Mouse (Mus musculus): ENCODE results near the gene Dock8. TPM values are rescaled to one million over a fixed set of nuclear protein-coding genes. Genes with fewer than 3 reads are reported as not detected.

Dock8 gene
- polyA plus RNA-seq, 1 experiment, result 0.72 TPM

DNA sequence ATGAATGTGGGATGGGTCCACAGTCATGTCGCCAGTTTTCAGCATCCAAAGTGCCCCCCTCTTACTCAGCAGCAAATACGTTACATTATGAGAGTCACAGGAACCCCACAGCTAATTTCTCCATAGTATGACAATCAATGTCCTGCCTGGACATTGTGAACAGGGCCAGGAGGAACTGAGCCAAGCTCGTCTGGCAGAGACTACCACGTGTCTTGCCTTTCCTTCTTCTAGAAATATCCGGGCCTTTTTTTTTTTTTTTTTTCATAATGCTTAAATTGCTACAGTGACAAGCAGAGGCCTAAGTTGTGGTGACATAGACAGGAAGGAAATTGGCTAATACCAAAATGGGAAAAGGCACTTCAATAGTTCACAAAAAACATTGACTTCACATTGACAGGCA lies 10.5 kb upstream of the Dock8 start:
- no peaks in the 10 kb centered on the region for H3K4me1 ChIP-seq (ENCODE audit: control insufficient read depth, insufficient read depth, low read length)
- no peaks in the 10 kb centered on the region for H3K27me3 ChIP-seq (ENCODE audit: control insufficient read depth, insufficient read depth, low read length)
- DNase-seq, result no peak
- TF ChIP-seq POLR2A (IDR thresholded peaks at IDR 0.05; ENCODE audit: borderline replicate concordance, insufficient read depth, low read length) (no peak), CTCF (IDR thresholded peaks at IDR 0.05; ENCODE audit: borderline replicate concordance, insufficient read depth, low read depth, low read length) (no peak)
- no peak overlapping the region for H3K27ac ChIP-seq (ENCODE audit: insufficient read depth, low read length)
- H3K4me3 ChIP-seq (replicated peaks; ENCODE audit: insufficient read depth, low read depth, low read length), result no peak overlapping the region
- WGBS, result 13% methylated on average over 5 of the region's 5 CpGs

GRCm38 (mm10) chr19:24990138-24990822 lies 9.1 kb upstream of the Dock8 start:
- DNase-seq, result no peak
- Histone ChIP-seq H3K4me1 (ENCODE audit: control insufficient read depth, insufficient read depth, low read length) (no peaks in the 10 kb centered on the region), H3K4me3 (replicated peaks; ENCODE audit: insufficient read depth, low read depth, low read length) (no peak overlapping the region), H3K27ac (ENCODE audit: insufficient read depth, low read length) (no peak overlapping the region), H3K27me3 (ENCODE audit: control insufficient read depth, insufficient read depth, low read length) (no peaks in the 10 kb centered on the region)
- WGBS, result 81% methylated on average over 7 of the region's 7 CpGs
- TF ChIP-seq CTCF (IDR thresholded peaks at IDR 0.05; ENCODE audit: borderline replicate concordance, insufficient read depth, low read depth, low read length), result no peak
- TF ChIP-seq POLR2A (IDR thresholded peaks at IDR 0.05; ENCODE audit: borderline replicate concordance, insufficient read depth, low read length), result no peak

DNA sequence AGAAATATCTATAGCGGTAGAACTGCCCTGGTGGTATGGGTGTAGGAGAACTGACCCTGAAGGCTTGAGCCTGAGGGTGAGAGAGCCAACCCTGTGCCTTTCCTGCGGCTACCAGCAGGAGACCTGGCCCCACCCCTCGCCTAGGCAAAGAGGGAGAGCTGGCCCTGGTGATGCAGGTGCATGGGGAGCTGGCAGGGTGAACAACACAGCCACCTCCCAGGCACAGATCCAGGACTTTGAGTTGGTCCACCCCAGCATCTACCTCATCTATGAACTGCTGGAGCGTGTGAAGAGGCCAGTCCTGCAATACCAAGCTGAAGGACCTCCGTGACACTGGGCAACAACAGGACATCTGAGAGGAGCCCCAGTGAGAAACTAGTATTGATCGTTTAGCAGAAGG lies 5.8 kb upstream of the Dock8 start:
- no peaks in the 10 kb centered on the region for H3K4me1 ChIP-seq (ENCODE audit: control insufficient read depth, insufficient read depth, low read length)
- no peak for TF ChIP-seq POLR2A (IDR thresholded peaks at IDR 0.05; ENCODE audit: borderline replicate concordance, insufficient read depth, low read length)
- TF ChIP-seq CTCF (IDR thresholded peaks at IDR 0.05; ENCODE audit: borderline replicate concordance, insufficient read depth, low read depth, low read length), result no peak
- no peak overlapping the region for H3K4me3 ChIP-seq (replicated peaks; ENCODE audit: insufficient read depth, low read depth, low read length)
- no peak for DNase-seq
- H3K27me3 ChIP-seq (ENCODE audit: control insufficient read depth, insufficient read depth, low read length), result no peaks in the 10 kb centered on the region
- WGBS, result 61% methylated on average over 6 of the region's 6 CpGs
- H3K27ac ChIP-seq (ENCODE audit: insufficient read depth, low read length), result no peak overlapping the region

- TF ChIP-seq CTCF (IDR thresholded peaks at IDR 0.05; ENCODE audit: borderline replicate concordance, insufficient read depth, low read depth, low read length) (no peak), POLR2A (IDR thresholded peaks at IDR 0.05; ENCODE audit: borderline replicate concordance, insufficient read depth, low read length) (no peak)
- WGBS, result 44% methylated on average over 8 of the region's 8 CpGs
Observed at GRCm38 (mm10) chr19:24994900-24995299, 4.4 kb upstream of the Dock8 start.

GRCm38 (mm10) chr19:24996815-24997704 lies 2.3 kb upstream of the Dock8 start:
- 72% methylated on average over 12 of the region's 12 CpGs for WGBS
- H3K27me3 ChIP-seq (ENCODE audit: control insufficient read depth, insufficient read depth, low read length), result no peaks in the 10 kb centered on the region; the same call in 1 of the 2 replicates

More at GRCm38 (mm10) chr19:24994900-24995299, 4.4 kb upstream of the Dock8 start:
- H3K4me3 ChIP-seq (replicated peaks; ENCODE audit: insufficient read depth, low read depth, low read length), result no peak overlapping the region
- H3K27me3 ChIP-seq (ENCODE audit: control insufficient read depth, insufficient read depth, low read length), result no peaks in the 10 kb centered on the region; the same call in 1 of the 2 replicates
- DNase-seq, result no peak
- no peaks in the 10 kb centered on the region for H3K4me1 ChIP-seq (ENCODE audit: control insufficient read depth, insufficient read depth, low read length)
- H3K27ac ChIP-seq (ENCODE audit: insufficient read depth, low read length), result no peak overlapping the region

GRCm38 (mm10) chr19:24998561-24998960 lies 773 bp upstream of the Dock8 start:
- Histone ChIP-seq H3K27ac (ENCODE audit: insufficient read depth, low read length) (no peak overlapping the region), H3K27me3 (ENCODE audit: control insufficient read depth, insufficient read depth, low read length) (no peaks in the 10 kb centered on the region; the same call in 1 of the 2 replicates), H3K4me1 (ENCODE audit: control insufficient read depth, insufficient read depth, low read length) (no peaks in the 10 kb centered on the region), H3K4me3 (replicated peaks; ENCODE audit: insufficient read depth, low read depth, low read length) (no peak overlapping the region)
- no peak for DNase-seq
- 68% methylated on average over 5 of the region's 5 CpGs for WGBS
- TF ChIP-seq POLR2A (IDR thresholded peaks at IDR 0.05; ENCODE audit: borderline replicate concordance, insufficient read depth, low read length), result no peak
- no peak for TF ChIP-seq CTCF (IDR thresholded peaks at IDR 0.05; ENCODE audit: borderline replicate concordance, insufficient read depth, low read depth, low read length)

More at GRCm38 (mm10) chr19:24996815-24997704, 2.3 kb upstream of the Dock8 start:
- Histone ChIP-seq H3K27ac (ENCODE audit: insufficient read depth, low read length) (no peak overlapping the region), H3K4me1 (ENCODE audit: control insufficient read depth, insufficient read depth, low read length) (no peaks in the 10 kb centered on the region), H3K4me3 (replicated peaks; ENCODE audit: insufficient read depth, low read depth, low read length) (no peak overlapping the region)
- no peak for TF ChIP-seq POLR2A (IDR thresholded peaks at IDR 0.05; ENCODE audit: borderline replicate concordance, insufficient read depth, low read length)
- no peak for TF ChIP-seq CTCF (IDR thresholded peaks at IDR 0.05; ENCODE audit: borderline replicate concordance, insufficient read depth, low read depth, low read length)
- DNase-seq, result no peak

DNA sequence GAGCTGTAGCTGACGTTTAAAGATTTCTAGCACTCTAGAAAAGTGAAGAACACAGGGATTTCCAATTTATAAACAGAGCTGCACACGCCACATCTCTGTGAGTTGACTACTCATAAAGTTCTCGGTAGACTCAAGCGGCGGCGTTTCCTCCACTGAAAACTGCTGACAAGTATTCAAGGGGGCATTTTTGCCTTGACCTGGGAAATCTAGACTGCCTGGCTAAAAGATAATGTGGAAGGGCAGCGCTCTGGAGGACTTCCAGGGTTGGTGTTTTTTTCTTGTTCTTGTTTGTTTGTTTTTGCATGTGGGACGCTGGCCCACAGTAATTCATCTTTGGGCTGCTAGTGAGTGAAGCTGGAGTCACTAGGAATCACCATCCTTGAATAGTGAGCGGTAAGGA lies 819 bp downstream of the Dock8 start:
- no peak for DNase-seq
- no peaks in the 10 kb centered on the region for H3K4me1 ChIP-seq (ENCODE audit: control insufficient read depth, insufficient read depth, low read length)
- H3K4me3 ChIP-seq (replicated peaks; ENCODE audit: insufficient read depth, low read depth, low read length), result no peak overlapping the region
- WGBS, result 42% methylated on average over 9 of the region's 9 CpGs
- no peak for TF ChIP-seq CTCF (IDR thresholded peaks at IDR 0.05; ENCODE audit: borderline replicate concordance, insufficient read depth, low read depth, low read length)
- no peak for TF ChIP-seq POLR2A (IDR thresholded peaks at IDR 0.05; ENCODE audit: borderline replicate concordance, insufficient read depth, low read length)
- no peaks in the 10 kb centered on the region; the same call in 1 of the 2 replicates for H3K27me3 ChIP-seq (ENCODE audit: control insufficient read depth, insufficient read depth, low read length)
- no peak overlapping the region for H3K27ac ChIP-seq (ENCODE audit: insufficient read depth, low read length)

All from cerebellum, adult 2 months (tissue).